Mouse (Mus musculus) small intestine, adult 2 months (tissue): ENCODE measurements at regions not wholly inside any gene's neighbourhood (a gene's known extent, or its start where the extent isn't known, plus 50 kb on each side); places are given as distances from the start of the nearest gene placed in this dataset.

Source experiments
- CTCF ChIP-seq: fragments of 200-500 bp; IDR thresholded peaks from 2 replicates; pipeline ENCODE4 v1.5.1; 2012; ENCODE audit warnings: low read depth, mild to moderate bottlenecking, control low read depth, inconsistent platforms, low read length, moderate library complexity, mixed read lengths; ENCODE audit not compliant: insufficient replicate concordance, insufficient read length; ENCODE audit errors: extremely low read depth
- POLR2A ChIP-seq: fragments of 200-500 bp; IDR thresholded peaks from 2 replicates; pipeline ENCODE4 v1.6.1; 2012; ENCODE audit warnings: low read depth, mild to moderate bottlenecking, control low read depth, inconsistent platforms, low read length, moderate library complexity

DNA sequence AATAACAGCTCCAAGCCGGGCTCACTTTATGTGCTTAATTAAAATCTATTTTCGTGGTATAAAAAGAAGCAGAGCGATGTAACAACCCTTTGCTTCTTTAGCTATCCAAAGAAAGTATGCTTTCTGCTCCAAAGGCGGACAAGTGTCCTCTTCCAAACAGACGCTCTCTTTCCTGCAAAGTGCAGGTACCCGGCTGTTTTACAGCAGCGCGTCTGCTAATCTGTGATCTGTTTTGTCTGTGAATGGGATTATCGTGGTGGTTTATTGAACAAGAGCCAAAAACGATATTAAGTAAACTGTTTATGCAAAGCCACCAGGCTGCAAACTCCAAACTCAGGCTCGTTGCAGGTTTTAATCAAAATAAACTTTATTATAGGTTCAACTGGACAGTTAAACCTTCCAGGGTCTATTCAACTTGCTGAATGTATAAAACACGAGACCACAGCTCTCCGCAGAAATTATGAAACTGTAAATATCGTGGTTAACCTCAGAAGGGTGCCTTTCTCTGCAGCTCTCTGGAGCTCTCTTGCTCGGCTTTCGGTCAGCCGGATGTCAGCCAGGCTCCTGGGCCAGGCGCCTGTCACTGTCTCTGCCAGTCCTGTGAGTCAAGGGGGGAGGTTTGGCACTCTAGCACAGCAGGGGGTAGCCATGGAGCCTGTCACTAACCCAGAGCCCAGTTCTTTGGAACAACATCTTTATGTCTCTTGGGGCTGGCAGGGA is 206.2 kb upstream of the Myocd start:
- no peak for TF ChIP-seq POLR2A
- no peak for TF ChIP-seq CTCF
